Mouse (Mus musculus): ENCODE data around the gene Ctrc.

GRCm38 (mm10) chr4:141859351-141859750 is 13.2 kb upstream of the Ctrc start:
- TF ChIP-seq CTCF (IDR thresholded peaks at IDR 0.05; ENCODE audit: low read depth) = no peak
- no peak for TF ChIP-seq EP300 (IDR thresholded peaks at IDR 0.05; ENCODE audit: low read depth)
